22 mouse cellular contexts compared by ENCODE assay signal in genomic region chr9:96636423-96637156, GRCm38 (mm10). TPM values are rescaled to one million over a fixed set of nuclear protein-coding genes. Genes with fewer than 3 reads are reported as not detected.
DNase-seq lines count a peak whose midpoint lies in the region; ATAC-seq lines count a peak whose summit lies in the region.
"Had no signal": no experiment of that assay in that cellular context is flagged by ENCODE, and none has a peak within 500 bp of the region (broad histone marks: within the 10 kb centered on the region; RNA-seq: fewer than 3 reads in every experiment).

No protein-coding gene starts in this region.

- H3K4me3 ChIP-seq in liver, embryonic 11.5 days (ENCODE audit: low read depth, low read length) = no peak overlapping the region
- H3K4me3 ChIP-seq in liver, embryonic 15.5 days (replicated peaks) = no peak overlapping the region
- H3K4me3 ChIP-seq: embryonic facial prominence, embryonic 15.5 days; hindbrain, embryonic 15.5 days; intestine, embryonic 15.5 days; limb, embryonic 13.5 days; midbrain, embryonic 12.5 days; myocyte had no signal

- no peak overlapping the region for H3K27ac ChIP-seq in liver, embryonic 11.5 days (ENCODE audit: low read depth, low read length)
- H3K27ac ChIP-seq in liver, embryonic 15.5 days (replicated peaks) = no peak overlapping the region
- H3K27ac ChIP-seq: embryonic facial prominence, embryonic 15.5 days; hindbrain, embryonic 15.5 days; intestine, embryonic 15.5 days; limb, embryonic 13.5 days; midbrain, embryonic 12.5 days had no signal

- peaks cover 10% of the 10 kb centered on the region for H3K4me1 ChIP-seq in liver, embryonic 11.5 days (replicated peaks; ENCODE audit: control insufficient read depth, insufficient read depth, low read length)
- peaks cover 34% of the 10 kb centered on the region for H3K4me1 ChIP-seq in liver, embryonic 15.5 days (replicated peaks)

- peaks cover 4% of the 10 kb centered on the region; the same call in 1 of the 2 replicates for H3K27me3 ChIP-seq in liver, embryonic 11.5 days (replicated peaks; ENCODE audit: control insufficient read depth, insufficient read depth, low read length)
- peaks cover 28% of the 10 kb centered on the region for H3K27me3 ChIP-seq in liver, embryonic 15.5 days
- H3K27me3 ChIP-seq: embryonic facial prominence, embryonic 15.5 days; intestine, embryonic 15.5 days; limb, embryonic 13.5 days had no signal

- DNase-seq in liver, embryonic 11.5 days (ENCODE audit: low spot score) = no peak
- DNase-seq in liver (no peak), MEL-GATA-1-ER (ENCODE audit: extremely low read depth, low read depth) (peak; percentile 95)
- no peak for DNase-seq in ovary, postnatal 10 days (ENCODE audit: low spot score)
- no peak for DNase-seq in urinary bladder, postnatal 14 days (ENCODE audit: low spot score)
- DNase-seq in cerebellum, adult 8-10 months = no peak
- DNase-seq: adrenal gland, adult 2 months; cerebellum, postnatal 10 days; embryo, embryonic 11 days; forebrain, postnatal 0 days; heart, adult 18-20 months; heart, postnatal 36 days; lung, adult 2 months; right cerebral cortex, postnatal 4 days had no signal

- H3K9me3 ChIP-seq in liver, embryonic 11.5 days (ENCODE audit: control insufficient read depth, low read length) = no peaks in the 10 kb centered on the region
- H3K9me3 ChIP-seq in liver, embryonic 15.5 days (replicated peaks) = no peaks in the 10 kb centered on the region
- H3K9me3 ChIP-seq: embryonic facial prominence, embryonic 15.5 days; hindbrain, embryonic 15.5 days; intestine, embryonic 15.5 days; limb, embryonic 13.5 days; midbrain, embryonic 12.5 days had no signal

- peak overlapping the region; percentile 12; the same call in 1 of the 2 replicates for H3K4me2 ChIP-seq in liver, embryonic 11.5 days
- H3K4me2 ChIP-seq in liver, embryonic 15.5 days = peak overlapping the region; percentile 32; the same call in 1 of the 2 replicates
- H3K4me2 ChIP-seq: embryonic facial prominence, embryonic 15.5 days; hindbrain, embryonic 15.5 days; intestine, embryonic 15.5 days; limb, embryonic 13.5 days; midbrain, embryonic 12.5 days had no signal

- H3K36me3 ChIP-seq in liver, embryonic 11.5 days (ENCODE audit: control insufficient read depth, insufficient read depth, low read length) = no peaks in the 10 kb centered on the region
- H3K36me3 ChIP-seq in liver, embryonic 15.5 days (replicated peaks) = no peaks in the 10 kb centered on the region
- H3K36me3 ChIP-seq: embryonic facial prominence, embryonic 15.5 days; hindbrain, embryonic 15.5 days; intestine, embryonic 15.5 days; limb, embryonic 13.5 days; midbrain, embryonic 12.5 days had no signal

- ATAC-seq in liver, embryonic 11.5 days (replicated peaks; ENCODE audit: low FRiP score) = no peak
- ATAC-seq in liver, embryonic 15.5 days (ENCODE audit: insufficient read depth) = no peak
- ATAC-seq in megakaryocyte-erythroid progenitor cell, adult 5-6 weeks (replicated peaks; ENCODE audit: low FRiP score, low TSS enrichment, poor library complexity, severe bottlenecking) = 0 out of 2 replicates have a peak, but pooled peaks have one; percentile 27
- ATAC-seq: forebrain, postnatal 0 days; intestine, embryonic 15.5 days had no signal

- WGBS in liver, embryonic 11.5 days = 25% methylated on average over 9 of the region's 9 CpGs
- 12% methylated on average over 9 of the region's 9 CpGs for WGBS in liver, embryonic 15.5 days (ENCODE audit: insufficient replicate concordance)

- no peak overlapping the region for H3K9ac ChIP-seq in liver, embryonic 11.5 days (ENCODE audit: low read depth, low read length)
- H3K9ac ChIP-seq in liver, embryonic 15.5 days = no peak overlapping the region
- H3K9ac ChIP-seq: embryonic facial prominence, embryonic 15.5 days; forebrain, postnatal 0 days; hindbrain, embryonic 15.5 days; intestine, embryonic 15.5 days; limb, embryonic 13.5 days; midbrain, embryonic 12.5 days had no signal

RNA-seq across cellular contexts. Expression of gene Rasa2, which starts 5.2 kb away (rescaled TPM):
- 9.5 and 9.7 TPM in 2 replicates for polyA plus RNA-seq in liver, embryonic 11.5 days (2014; fragmentation: Nextera tagmentation; extraction: Ambion mirVana)
- polyA plus RNA-seq in liver, embryonic 15.5 days (2015; fragmentation: Nextera tagmentation; extraction: Ambion mirVana) = 1.8 and 2.2 TPM in 2 replicates
- total RNA-seq in megakaryocyte-erythroid progenitor cell, adult 5-6 weeks (2014; fragmentation: Nextera tagmentation) = 8.7 and 9.7 TPM in 2 replicates
- 9.7 and 13.8 TPM in 2 replicates for total RNA-seq in megakaryocyte-erythroid progenitor cell, adult 5-6 weeks (2017)
